Mouse (Mus musculus): ENCODE results near the gene Zcwpw1. TPM values are rescaled to one million over a fixed set of nuclear protein-coding genes. Genes with fewer than 3 reads are reported as not detected.

Gene Zcwpw1
- 2.2 TPM for polyA plus RNA-seq (2012; fragmentation: generic; extraction: Trizol)

DNA sequence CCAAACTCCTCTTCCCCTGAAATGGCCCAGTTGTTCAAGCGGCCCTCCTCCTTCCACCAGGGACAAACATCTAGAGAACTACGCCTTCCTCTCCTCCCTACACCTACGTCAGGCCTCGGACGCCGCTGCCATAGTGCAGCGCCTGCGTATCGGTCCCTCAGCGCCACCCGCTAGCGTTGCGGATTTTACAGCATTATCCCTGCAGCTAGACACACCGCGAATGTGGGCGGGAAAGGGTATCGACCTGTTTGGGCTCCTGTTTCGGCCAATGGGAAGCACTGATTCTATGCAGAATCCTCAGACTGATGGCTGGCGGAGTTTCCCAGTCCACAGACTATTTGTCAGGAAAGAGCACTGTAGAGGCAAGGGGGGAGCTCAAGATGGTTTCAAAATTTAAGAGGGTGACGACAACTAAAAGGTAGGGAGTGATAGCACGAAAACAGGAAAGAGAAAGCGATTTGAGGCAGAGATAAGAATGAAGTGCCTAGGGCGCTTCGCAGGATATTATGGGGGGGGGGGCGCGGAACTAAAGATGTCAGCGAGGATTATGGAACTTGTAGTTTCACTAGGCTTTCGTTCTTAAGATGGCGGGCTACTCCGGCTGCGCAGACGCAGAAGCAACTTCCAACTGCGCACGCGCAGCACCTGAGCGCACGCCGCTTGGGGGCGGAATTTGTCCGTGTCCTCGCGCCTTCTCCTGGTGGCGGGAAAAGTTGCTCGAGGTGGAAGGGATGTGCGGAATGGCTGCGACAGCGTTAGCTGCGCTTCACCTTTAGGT, at the start of gene Zcwpw1, which contains the start of gene Mepce:
Zcwpw1 (plus strand) TSS at position 648 of the 778 bp plus-strand sequence.
Mepce (minus strand) TSS at position 505 of the 778 bp plus-strand sequence.
- Histone ChIP-seq H3K4me3 (peak within 1 kb of the TSS; percentile 79), H3K79me2 (ENCODE audit: control insufficient read depth, insufficient read depth) (peaks cover 24% of the 10 kb centered on the region), H3K36me3 (ENCODE audit: control insufficient read depth, insufficient read depth) (peaks cover 3% of the 10 kb centered on the region), H3K4me2 (ENCODE audit: low read depth) (peak within 1 kb of the TSS; percentile 99), H3K27me3 (ENCODE audit: control insufficient read depth, insufficient read depth, insufficient read length) (no peaks in the 10 kb centered on the region), H3ac (ENCODE audit: control insufficient read depth, insufficient read length) (peak within 1 kb of the TSS; percentile 99)
- TF ChIP-seq MAX (IDR thresholded peaks at IDR 0.05; ENCODE audit: low read depth) = peak; percentile 97
- TF ChIP-seq TCF3 (IDR thresholded peaks at IDR 0.05; ENCODE audit: insufficient read length, low read depth) = no peak
- no peak for TF ChIP-seq SRF (IDR thresholded peaks at IDR 0.05; ENCODE audit: control insufficient read depth, insufficient read length, low read depth)
- no peak for TF ChIP-seq REST (IDR thresholded peaks at IDR 0.05; ENCODE audit: insufficient read depth, insufficient read length)
- TF ChIP-seq E2F4 (IDR thresholded peaks at IDR 0.05; ENCODE audit: insufficient read depth) = peak; percentile 76
- no peak for TF ChIP-seq CEBPB (IDR thresholded peaks at IDR 0.05; ENCODE audit: insufficient read depth, poor library complexity, severe bottlenecking)
- TF ChIP-seq POLR2AphosphoS2 (IDR thresholded peaks at IDR 0.05; ENCODE audit: insufficient read length, low read depth) = peak; percentile 45
- no peak for TF ChIP-seq MYOD1 (IDR thresholded peaks at IDR 0.05; ENCODE audit: control insufficient read depth in 1 of 3, insufficient read length in 2 of 3, low read depth in 2 of 3)
- TF ChIP-seq MYOG (IDR thresholded peaks at IDR 0.05; ENCODE audit: control insufficient read depth in 1 of 3, insufficient read depth in 1 of 3, insufficient read length in 2 of 3, low read depth in 2 of 3) = no peak
- TF ChIP-seq USF1 (IDR thresholded peaks at IDR 0.05; ENCODE audit: low read depth) = no peak
- TF ChIP-seq POLR2A (IDR thresholded peaks at IDR 0.05; ENCODE audit: insufficient read length, low read depth) = peak; percentile 76
- no peak for TF ChIP-seq TCF12 (IDR thresholded peaks at IDR 0.05; ENCODE audit: insufficient read depth, poor library complexity, severe bottlenecking)

DNA sequence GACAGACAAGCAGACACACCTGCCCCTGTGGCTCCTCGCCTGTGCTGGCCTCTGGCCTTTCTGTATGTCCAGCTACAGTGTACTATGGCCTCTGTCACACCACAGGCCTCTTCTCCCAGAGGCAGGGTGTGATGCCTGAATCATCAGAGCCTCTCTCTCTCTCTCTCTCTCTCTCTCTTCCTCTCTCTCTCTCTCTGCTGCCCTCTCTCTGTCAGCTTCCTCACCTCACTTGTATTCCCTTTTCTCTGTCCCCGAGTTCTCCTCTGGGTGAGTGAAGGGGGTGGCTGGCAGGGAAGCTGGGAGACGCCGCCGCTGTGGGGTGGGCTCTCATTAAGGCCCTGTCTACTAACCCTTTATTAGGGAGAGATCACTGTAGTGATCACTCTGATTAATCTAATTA, 49.1 kb upstream of the Zcwpw1 start:
- H3K4me3 ChIP-seq = no peak overlapping the region
- no peaks in the 10 kb centered on the region for H3K36me3 ChIP-seq (ENCODE audit: control insufficient read depth, insufficient read depth)
- H3K4me2 ChIP-seq (ENCODE audit: low read depth) = no peak overlapping the region
- TF ChIP-seq USF1 (IDR thresholded peaks at IDR 0.05; ENCODE audit: low read depth) (no peak), SRF (IDR thresholded peaks at IDR 0.05; ENCODE audit: control insufficient read depth, insufficient read length, low read depth) (no peak), E2F4 (IDR thresholded peaks at IDR 0.05; ENCODE audit: insufficient read depth) (no peak), TCF12 (IDR thresholded peaks at IDR 0.05; ENCODE audit: insufficient read depth, poor library complexity, severe bottlenecking) (no peak), POLR2AphosphoS2 (IDR thresholded peaks at IDR 0.05; ENCODE audit: insufficient read length, low read depth) (no peak), POLR2A (IDR thresholded peaks at IDR 0.05; ENCODE audit: insufficient read length, low read depth) (no peak), TCF3 (IDR thresholded peaks at IDR 0.05; ENCODE audit: insufficient read length, low read depth) (no peak), MAX (IDR thresholded peaks at IDR 0.05; ENCODE audit: low read depth) (no peak), MYOD1 (IDR thresholded peaks at IDR 0.05; ENCODE audit: control insufficient read depth in 1 of 3, insufficient read length in 2 of 3, low read depth in 2 of 3) (no peak), CEBPB (IDR thresholded peaks at IDR 0.05; ENCODE audit: insufficient read depth, poor library complexity, severe bottlenecking) (no peak), MYOG (IDR thresholded peaks at IDR 0.05; ENCODE audit: control insufficient read depth in 1 of 3, insufficient read depth in 1 of 3, insufficient read length in 2 of 3, low read depth in 2 of 3) (no peak)
- H3K79me2 ChIP-seq (ENCODE audit: control insufficient read depth, insufficient read depth) = no peaks in the 10 kb centered on the region
- no peak overlapping the region for H3ac ChIP-seq (ENCODE audit: control insufficient read depth, insufficient read length)
- H3K27me3 ChIP-seq (ENCODE audit: control insufficient read depth, insufficient read depth, insufficient read length) = no peaks in the 10 kb centered on the region

DNA sequence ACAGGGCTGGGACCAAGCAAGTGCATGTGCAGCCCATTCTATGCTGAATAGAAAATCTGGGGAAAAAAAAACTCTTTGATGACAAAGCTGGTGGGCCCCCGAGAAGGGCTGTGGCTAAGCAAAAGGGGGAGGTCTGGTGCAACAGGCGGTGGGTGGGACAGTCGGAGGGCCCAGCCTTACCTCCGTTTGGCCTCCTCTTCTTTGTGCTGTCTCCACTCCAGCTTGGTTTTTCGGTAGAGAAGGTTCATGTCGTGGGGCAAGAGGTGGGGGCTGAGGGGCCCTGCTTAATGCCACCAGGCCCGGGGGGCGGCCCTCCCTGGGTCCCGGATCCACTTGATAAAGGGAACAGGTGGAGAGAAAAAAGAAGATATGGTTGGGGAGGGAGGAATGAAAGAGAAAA, 48.1 kb upstream of the Zcwpw1 start:
- TF ChIP-seq SRF (IDR thresholded peaks at IDR 0.05; ENCODE audit: control insufficient read depth, insufficient read length, low read depth) = no peak
- TF ChIP-seq USF1 (IDR thresholded peaks at IDR 0.05; ENCODE audit: low read depth) = no peak
- no peak for TF ChIP-seq MYOD1 (IDR thresholded peaks at IDR 0.05; ENCODE audit: control insufficient read depth in 1 of 3, insufficient read length in 2 of 3, low read depth in 2 of 3)
- TF ChIP-seq REST (IDR thresholded peaks at IDR 0.05; ENCODE audit: insufficient read depth, insufficient read length) = no peak
- TF ChIP-seq POLR2AphosphoS2 (IDR thresholded peaks at IDR 0.05; ENCODE audit: insufficient read length, low read depth) = no peak
- TF ChIP-seq POLR2A (IDR thresholded peaks at IDR 0.05; ENCODE audit: insufficient read length, low read depth) = no peak
- no peak for TF ChIP-seq TCF12 (IDR thresholded peaks at IDR 0.05; ENCODE audit: insufficient read depth, poor library complexity, severe bottlenecking)
- no peak for TF ChIP-seq TCF3 (IDR thresholded peaks at IDR 0.05; ENCODE audit: insufficient read length, low read depth)
- Histone ChIP-seq H3K79me2 (ENCODE audit: control insufficient read depth, insufficient read depth) (no peaks in the 10 kb centered on the region), H3K36me3 (ENCODE audit: control insufficient read depth, insufficient read depth) (no peaks in the 10 kb centered on the region), H3K4me3 (no peak overlapping the region), H3ac (ENCODE audit: control insufficient read depth, insufficient read length) (no peak overlapping the region), H3K27me3 (ENCODE audit: control insufficient read depth, insufficient read depth, insufficient read length) (no peaks in the 10 kb centered on the region), H3K4me2 (ENCODE audit: low read depth) (no peak overlapping the region)

DNA sequence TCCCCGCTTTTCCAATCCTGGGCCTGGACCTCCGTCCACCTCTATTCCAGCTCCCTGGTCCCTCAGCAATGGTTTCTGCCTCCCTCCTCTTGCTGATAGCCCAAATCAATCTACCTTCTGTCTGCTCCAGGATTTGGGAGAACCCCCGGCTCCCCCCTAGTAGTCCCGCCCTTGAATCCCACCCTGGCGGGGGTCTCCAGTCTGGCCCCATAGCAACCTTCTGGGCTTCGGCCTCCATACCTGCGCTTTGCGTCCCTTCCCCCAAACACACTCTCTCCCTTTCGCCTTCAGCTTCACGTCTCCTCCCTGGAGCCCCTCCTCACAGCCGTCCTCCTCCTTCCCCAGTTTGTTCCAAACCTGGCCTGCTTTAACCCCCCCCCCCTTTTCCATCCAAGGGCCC, 47.1 kb upstream of the Zcwpw1 start:
- Histone ChIP-seq H3K4me3 (peak overlapping the region; percentile 25), H3K36me3 (ENCODE audit: control insufficient read depth, insufficient read depth) (no peaks in the 10 kb centered on the region), H3K27me3 (ENCODE audit: control insufficient read depth, insufficient read depth, insufficient read length) (no peaks in the 10 kb centered on the region), H3ac (ENCODE audit: control insufficient read depth, insufficient read length) (peak overlapping the region; percentile 16), H3K4me2 (ENCODE audit: low read depth) (peak overlapping the region; percentile 67), H3K79me2 (ENCODE audit: control insufficient read depth, insufficient read depth) (no peaks in the 10 kb centered on the region)
- no peak for TF ChIP-seq POLR2A (IDR thresholded peaks at IDR 0.05; ENCODE audit: insufficient read length, low read depth)
- no peak for TF ChIP-seq REST (IDR thresholded peaks at IDR 0.05; ENCODE audit: insufficient read depth, insufficient read length)
- TF ChIP-seq MYOD1 (IDR thresholded peaks at IDR 0.05; ENCODE audit: control insufficient read depth in 1 of 3, insufficient read length in 2 of 3, low read depth in 2 of 3) = no peak
- TF ChIP-seq POLR2AphosphoS2 (IDR thresholded peaks at IDR 0.05; ENCODE audit: insufficient read length, low read depth) = no peak
- no peak for TF ChIP-seq TCF12 (IDR thresholded peaks at IDR 0.05; ENCODE audit: insufficient read depth, poor library complexity, severe bottlenecking)
- no peak for TF ChIP-seq CEBPB (IDR thresholded peaks at IDR 0.05; ENCODE audit: insufficient read depth, poor library complexity, severe bottlenecking)
- no peak for TF ChIP-seq MAX (IDR thresholded peaks at IDR 0.05; ENCODE audit: low read depth)
- no peak for TF ChIP-seq E2F4 (IDR thresholded peaks at IDR 0.05; ENCODE audit: insufficient read depth)
- no peak for TF ChIP-seq SRF (IDR thresholded peaks at IDR 0.05; ENCODE audit: control insufficient read depth, insufficient read length, low read depth)
- no peak for TF ChIP-seq TCF3 (IDR thresholded peaks at IDR 0.05; ENCODE audit: insufficient read length, low read depth)
- TF ChIP-seq USF1 (IDR thresholded peaks at IDR 0.05; ENCODE audit: low read depth) = no peak
- no peak for TF ChIP-seq MYOG (IDR thresholded peaks at IDR 0.05; ENCODE audit: control insufficient read depth in 1 of 3, insufficient read depth in 1 of 3, insufficient read length in 2 of 3, low read depth in 2 of 3)
